Mouse (Mus musculus) midbrain, embryonic 14.5 days (tissue): ENCODE results near the gene Coil. TPM values are rescaled to one million over a fixed set of nuclear protein-coding genes. Genes with fewer than 3 reads are reported as not detected.

Experiments
- ATAC-seq: fragments of 200-750 bp; cut with Nextera tagmentation; 2 replicates; pipeline ENCODE4 v1.8.0; 2017; ENCODE audit warnings: moderate number of reproducible peaks, moderate library complexity; ENCODE audit not compliant: low FRiP score, low TSS enrichment
- DNase-seq: peaks from one replicate; pipeline ENCODE4 v3.0.0-alpha.2; 2015
- H3K27ac ChIP-seq: fragments of 300-500 bp; sonication (generic); replicated peaks from 2 replicates; pipeline ENCODE4 v1.5.1; 2014; ENCODE audit warnings: mild to moderate bottlenecking, low read depth, low read length, moderate library complexity
- H3K27me3 ChIP-seq: fragments of 300-500 bp; sonication (generic); 2 replicates; pipeline ENCODE4 v1.6.1; 2014; ENCODE audit warnings: low read length, control low read depth, mixed read lengths; ENCODE audit not compliant: control insufficient read depth, insufficient read depth
- H3K36me3 ChIP-seq: fragments of 300-500 bp; sonication (generic); 2 replicates; pipeline ENCODE4 v1.6.1; 2014; ENCODE audit warnings: low read length, control low read depth; ENCODE audit not compliant: control insufficient read depth, insufficient read depth
- H3K4me1 ChIP-seq: fragments of 300-500 bp; sonication (generic); 2 replicates; pipeline ENCODE4 v1.6.1; 2014; ENCODE audit warnings: mild to moderate bottlenecking, antibody characterized with exemption, low read length, control low read depth; ENCODE audit not compliant: control insufficient read depth, insufficient read depth
- H3K4me2 ChIP-seq: fragments of 300-500 bp; sonication (generic); 2 replicates; pipeline ENCODE4 v1.6.1; 2014; ENCODE audit warnings: mild to moderate bottlenecking, low read length, moderate library complexity
- H3K4me3 ChIP-seq: fragments of 300-500 bp; sonication (generic); replicated peaks from 2 replicates; pipeline ENCODE4 v1.5.1; 2014; ENCODE audit warnings: low read depth, low read length
- H3K9ac ChIP-seq: fragments of 300-500 bp; sonication (generic); replicated peaks from 2 replicates; pipeline ENCODE4 v1.6.1; 2014; ENCODE audit warnings: mild to moderate bottlenecking, low read length, moderate library complexity
- H3K9me3 ChIP-seq: fragments of 300-500 bp; sonication (generic); 2 replicates; pipeline ENCODE4 v1.6.1; 2016; ENCODE audit warnings: low read length, control low read depth, mixed read lengths; ENCODE audit not compliant: control insufficient read depth
- WGBS: fragments of 180-500 bp; shearing (Covaris S2); extraction: QIAGEN DNeasy Blood & Tissue Kit; methylation state at CpG from one replicate; pipeline ENCODE4 v1.1.7; 2014; 5-methylcytosine and 5-hydroxymethylcytosine counted together
- polyA plus RNA-seq: library from polyadenylated mRNA; unstranded; fragments of >200 nt; fragmentation: Nextera tagmentation; extraction: Ambion mirVana; gene quantifications from 2 replicates; pipeline ENCODE4 v1.2.1, GENCODE M21; 2014

The Coil gene
- polyA plus RNA-seq, 1 experiment from 2014 or later, result 19.2 TPM

DNA sequence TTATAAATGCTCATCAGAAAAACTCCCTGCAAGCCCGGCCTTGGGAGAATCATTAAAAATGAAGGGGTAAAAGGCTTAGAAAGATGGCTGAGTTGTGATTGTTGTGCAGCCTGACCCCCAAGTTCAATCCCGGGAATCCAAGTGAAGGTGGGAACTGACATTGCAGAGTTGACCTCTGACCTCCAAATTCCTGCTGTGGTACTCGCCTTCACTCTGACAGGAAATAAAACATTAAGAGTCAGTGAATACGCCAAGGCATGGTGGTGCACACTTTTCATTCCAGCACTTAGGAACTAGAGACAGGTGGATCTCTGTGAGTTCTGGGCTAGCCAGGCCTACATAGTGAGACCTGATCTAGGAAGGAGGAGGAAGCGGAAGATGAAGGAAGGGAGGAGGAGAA, 35.4 kb downstream of the Coil start:
- Histone ChIP-seq H3K4me1 (no peaks in the 10 kb centered on the region), H3K9ac (no peak overlapping the region), H3K27me3 (no peaks in the 10 kb centered on the region), H3K27ac (no peak overlapping the region), H3K4me2 (no peak overlapping the region), H3K9me3 (no peaks in the 10 kb centered on the region), H3K4me3 (no peak overlapping the region), H3K36me3 (no peaks in the 10 kb centered on the region)
- no peak for ATAC-seq
- no peak for DNase-seq
- WGBS, result 89% methylated on average over 5 of the region's 5 CpGs

DNA sequence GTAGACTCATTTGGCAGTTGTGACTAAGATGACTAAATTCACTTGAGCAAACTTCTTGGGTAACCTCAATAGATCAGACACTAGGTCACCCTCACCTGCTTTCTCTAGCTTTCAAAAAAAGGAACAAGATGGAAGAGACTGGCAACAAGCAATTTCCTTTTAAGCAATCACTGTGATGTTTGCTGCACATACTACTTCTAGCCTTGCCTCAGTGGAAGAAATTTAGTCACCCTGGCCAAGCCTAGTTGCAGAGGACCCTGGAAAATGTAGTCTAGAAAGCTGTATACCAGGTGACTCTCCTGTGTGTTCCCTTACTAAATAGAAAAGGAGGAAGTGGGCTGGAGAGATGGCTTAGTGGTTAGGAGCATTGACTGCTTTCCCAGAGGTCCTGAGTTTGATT, 36.4 kb downstream of the Coil start:
- Histone ChIP-seq H3K4me2 (no peak overlapping the region), H3K4me1 (no peaks in the 10 kb centered on the region), H3K4me3 (no peak overlapping the region), H3K9ac (no peak overlapping the region), H3K36me3 (no peaks in the 10 kb centered on the region), H3K27me3 (no peaks in the 10 kb centered on the region), H3K27ac (no peak overlapping the region), H3K9me3 (no peaks in the 10 kb centered on the region)
- DNase-seq, result no peak
- no peak for ATAC-seq

GRCm38 (mm10) chr11:89007582-89007981, 37.5 kb downstream of the Coil start:
- 91% methylated on average over 3 of the region's 3 CpGs for WGBS
- Histone ChIP-seq H3K36me3 (no peaks in the 10 kb centered on the region), H3K4me1 (no peaks in the 10 kb centered on the region)

GRCm38 (mm10) chr11:89009066-89009465, 39.0 kb downstream of the Coil start:
- DNase-seq (no peak), ATAC-seq (no peak)
- WGBS, result 91% methylated on average over 9 of the region's 9 CpGs

More at GRCm38 (mm10) chr11:89007582-89007981, 37.5 kb downstream of the Coil start:
- H3K4me2 ChIP-seq, result no peak overlapping the region
- no peaks in the 10 kb centered on the region for H3K27me3 ChIP-seq
- no peak overlapping the region for H3K4me3 ChIP-seq
- no peak overlapping the region for H3K27ac ChIP-seq
- no peak overlapping the region for H3K9ac ChIP-seq
- ATAC-seq (no peak), DNase-seq (no peak)
- no peaks in the 10 kb centered on the region for H3K9me3 ChIP-seq

GRCm38 (mm10) chr11:89009496-89009895, 39.4 kb downstream of the Coil start:
- 77% methylated on average over 7 of the region's 7 CpGs for WGBS
- Histone ChIP-seq H3K36me3 (no peaks in the 10 kb centered on the region), H3K9me3 (no peaks in the 10 kb centered on the region), H3K27ac (no peak overlapping the region), H3K4me2 (no peak overlapping the region), H3K4me3 (no peak overlapping the region), H3K27me3 (no peaks in the 10 kb centered on the region), H3K9ac (no peak overlapping the region), H3K4me1 (no peaks in the 10 kb centered on the region)
- DNase-seq (no peak), ATAC-seq (no peak)

More at GRCm38 (mm10) chr11:89009066-89009465, 39.0 kb downstream of the Coil start:
- H3K27me3 ChIP-seq, result no peaks in the 10 kb centered on the region
- no peak overlapping the region for H3K4me2 ChIP-seq
- H3K9ac ChIP-seq, result no peak overlapping the region
- H3K27ac ChIP-seq, result no peak overlapping the region
- H3K4me1 ChIP-seq, result no peaks in the 10 kb centered on the region
- H3K36me3 ChIP-seq, result no peaks in the 10 kb centered on the region
- no peak overlapping the region for H3K4me3 ChIP-seq
- no peaks in the 10 kb centered on the region for H3K9me3 ChIP-seq

DNA sequence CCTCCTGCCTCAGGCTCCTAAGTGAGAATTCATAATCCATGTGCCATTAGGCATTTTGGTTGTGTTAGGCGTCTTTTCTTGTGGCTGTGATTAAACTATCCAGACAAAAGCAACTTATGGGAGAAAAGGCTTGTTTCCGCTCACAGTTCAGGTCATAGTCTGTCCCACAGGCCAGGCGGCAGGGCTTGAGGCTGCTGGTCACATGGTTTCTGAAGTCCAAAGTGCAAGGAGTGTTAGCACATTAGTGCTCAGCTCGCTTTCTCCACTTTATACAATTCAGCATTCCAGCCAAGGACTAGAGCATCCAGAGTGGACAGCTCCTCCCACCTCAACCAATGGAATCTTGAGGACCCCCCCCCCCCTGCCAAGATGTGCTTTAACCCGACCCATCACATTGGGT, 42.2 kb downstream of the Coil start:
- Histone ChIP-seq H3K4me2 (no peak overlapping the region), H3K27me3 (no peaks in the 10 kb centered on the region), H3K4me1 (no peaks in the 10 kb centered on the region), H3K9ac (no peak overlapping the region), H3K36me3 (no peaks in the 10 kb centered on the region), H3K9me3 (no peaks in the 10 kb centered on the region), H3K4me3 (no peak overlapping the region), H3K27ac (no peak overlapping the region)
- DNase-seq, result no peak
- 92% methylated on average over 5 of the region's 5 CpGs for WGBS
- no peak for ATAC-seq

DNA sequence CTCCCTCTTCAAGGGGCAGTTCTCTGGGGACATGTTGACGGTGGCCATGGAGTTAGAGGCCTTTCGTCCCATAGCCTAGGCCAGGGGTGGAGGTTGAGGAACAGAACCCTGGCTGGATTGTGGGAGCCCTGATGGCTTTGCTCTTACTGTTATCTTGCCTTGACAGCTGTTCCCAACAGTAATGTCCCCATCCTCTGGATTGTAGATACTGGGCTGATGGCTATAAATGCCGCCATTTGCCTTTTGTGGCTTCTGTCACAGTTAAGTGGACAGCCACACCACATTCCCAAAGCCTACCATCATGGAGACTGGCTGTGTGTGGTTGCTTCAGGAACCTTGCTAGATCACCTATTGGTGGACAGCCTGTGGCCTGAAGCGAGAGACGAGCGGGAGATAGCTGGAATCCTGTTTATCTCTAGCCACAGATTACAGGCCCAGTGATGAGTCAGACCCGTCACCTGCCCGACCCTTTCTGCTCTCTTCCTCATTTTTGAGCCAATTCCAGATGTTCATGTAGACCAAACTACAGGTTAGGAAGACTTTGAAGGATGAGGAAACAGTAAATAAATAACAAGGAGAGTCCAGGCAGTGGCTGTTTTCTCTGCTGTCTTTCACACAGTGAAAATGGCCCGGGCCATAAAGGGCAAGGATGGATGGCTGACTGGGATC, 47.6 kb downstream of the Coil start:
- WGBS, result 94% methylated on average over 9 of the region's 9 CpGs
- H3K4me1 ChIP-seq, result no peaks in the 10 kb centered on the region
- H3K27ac ChIP-seq, result no peak overlapping the region
- DNase-seq (no peak), ATAC-seq (no peak)
- no peak overlapping the region for H3K4me3 ChIP-seq
- no peaks in the 10 kb centered on the region for H3K36me3 ChIP-seq
- no peaks in the 10 kb centered on the region for H3K9me3 ChIP-seq
- H3K9ac ChIP-seq, result no peak overlapping the region
- H3K4me2 ChIP-seq, result no peak overlapping the region
- H3K27me3 ChIP-seq, result no peaks in the 10 kb centered on the region

GRCm38 (mm10) chr11:89020681-89021305, 50.7 kb downstream of the Coil start:
- 70% methylated on average over 9 of the region's 9 CpGs for WGBS
- Histone ChIP-seq H3K4me2 (no peak overlapping the region), H3K4me3 (no peak overlapping the region), H3K4me1 (no peaks in the 10 kb centered on the region), H3K9me3 (no peaks in the 10 kb centered on the region), H3K9ac (no peak overlapping the region), H3K27me3 (no peaks in the 10 kb centered on the region), H3K27ac (no peak overlapping the region), H3K36me3 (no peaks in the 10 kb centered on the region)
- DNase-seq (peak; percentile 20), ATAC-seq (no peak)

DNA sequence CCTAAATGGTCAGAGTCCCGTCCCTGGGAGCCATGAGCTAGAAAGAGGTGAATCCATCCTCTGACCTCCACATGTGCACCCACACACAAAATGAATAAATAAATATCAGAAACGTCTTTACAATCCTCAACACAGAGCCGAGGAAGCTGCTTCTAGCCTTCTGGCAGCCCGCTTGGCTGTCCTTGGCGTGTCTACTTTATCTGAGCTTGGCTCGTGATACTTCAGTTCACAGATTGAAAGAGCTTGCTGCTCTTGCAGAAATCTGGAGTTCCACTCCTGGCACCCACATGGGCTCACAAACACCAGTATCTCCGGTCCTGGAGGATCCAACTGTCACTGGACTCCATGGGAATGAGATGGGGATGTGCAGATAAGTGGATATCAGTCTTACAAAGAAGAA, 51.6 kb downstream of the Coil start:
- Histone ChIP-seq H3K4me2 (no peak overlapping the region), H3K9ac (no peak overlapping the region), H3K4me3 (no peak overlapping the region), H3K27me3 (no peaks in the 10 kb centered on the region), H3K27ac (no peak overlapping the region), H3K4me1 (no peaks in the 10 kb centered on the region), H3K36me3 (no peaks in the 10 kb centered on the region), H3K9me3 (no peaks in the 10 kb centered on the region)
- ATAC-seq (no peak), DNase-seq (no peak)
- 81% methylated on average over 7 of the region's 7 CpGs for WGBS
